Mouse (Mus musculus) CD4-positive, CD25-positive, alpha-beta regulatory T cell, adult 4 months (primary cell): ENCODE measurements around the gene Ankk1. TPM values are rescaled to one million over a fixed set of nuclear protein-coding genes. Genes with fewer than 3 reads are reported as not detected.

Source experiments
- ATAC-seq: one replicate; pipeline ENCODE4 v1.8.0; 2017
- polyA plus RNA-seq, 2 experiments: library from polyadenylated mRNA; unstranded; fragments of 100-300 nt; shearing (Covaris generic); gene quantifications; one replicate each; pipeline ENCODE4 v1.2.1; 2017

Gene Ankk1
- not detected for polyA plus RNA-seq

- no peak for ATAC-seq
Measured at GRCm38 (mm10) chr9:49426921-49427320, at the start of gene Ankk1. TSS of gene Ankk1 (minus strand) at chr9:49427021.

- no peak for ATAC-seq
Measured at GRCm38 (mm10) chr9:49472126-49472525, 45.3 kb upstream of the Ankk1 start.

GRCm38 (mm10) chr9:49470946-49471345 lies 44.1 kb upstream of the Ankk1 start:
- ATAC-seq = no peak

- no peak for ATAC-seq
Measured at GRCm38 (mm10) chr9:49470006-49470405, 43.2 kb upstream of the Ankk1 start.

GRCm38 (mm10) chr9:49456136-49456535 lies 29.3 kb upstream of the Ankk1 start:
- ATAC-seq = no peak

GRCm38 (mm10) chr9:49452396-49452795 lies 25.6 kb upstream of the Ankk1 start:
- no peak for ATAC-seq

- no peak for ATAC-seq
Measured at GRCm38 (mm10) chr9:49450491-49450890, 23.7 kb upstream of the Ankk1 start.

GRCm38 (mm10) chr9:49442621-49443020 lies 15.8 kb upstream of the Ankk1 start:
- ATAC-seq = no peak

- no peak for ATAC-seq
Measured at GRCm38 (mm10) chr9:49427478-49427877, 657 bp upstream of the Ankk1 start.

- ATAC-seq = no peak
Measured at GRCm38 (mm10) chr9:49425585-49425984, 1.2 kb downstream of the Ankk1 start.

GRCm38 (mm10) chr9:49423866-49424265 lies 3.0 kb downstream of the Ankk1 start:
- no peak for ATAC-seq

- no peak for ATAC-seq
Measured at GRCm38 (mm10) chr9:49410621-49411020, 16.2 kb downstream of the Ankk1 start.

GRCm38 (mm10) chr9:49407028-49407427 lies 19.8 kb downstream of the Ankk1 start:
- ATAC-seq = no peak

GRCm38 (mm10) chr9:49403711-49404110 lies 23.1 kb downstream of the Ankk1 start:
- no peak for ATAC-seq

- ATAC-seq = no peak
Measured at GRCm38 (mm10) chr9:49396006-49396405, 30.8 kb downstream of the Ankk1 start.

GRCm38 (mm10) chr9:49392242-49392641 lies 34.6 kb downstream of the Ankk1 start:
- ATAC-seq = no peak

- ATAC-seq = no peak
Measured at GRCm38 (mm10) chr9:49386119-49386518, 40.7 kb downstream of the Ankk1 start.

- ATAC-seq = no peak
Measured at GRCm38 (mm10) chr9:49385301-49385700, 41.5 kb downstream of the Ankk1 start.

GRCm38 (mm10) chr9:49384855-49385254 lies 42.0 kb downstream of the Ankk1 start:
- ATAC-seq = no peak

GRCm38 (mm10) chr9:49384041-49384440 lies 42.8 kb downstream of the Ankk1 start:
- no peak for ATAC-seq

GRCm38 (mm10) chr9:49379962-49380361 lies 46.9 kb downstream of the Ankk1 start:
- ATAC-seq = no peak

GRCm38 (mm10) chr9:49373946-49374345 lies 52.9 kb downstream of the Ankk1 start:
- no peak for ATAC-seq

GRCm38 (mm10) chr9:49365763-49366162 lies 61.1 kb downstream of the Ankk1 start:
- no peak for ATAC-seq
